Mouse (Mus musculus) cerebellum, postnatal 10 days (tissue): Measurements from ENCODE around the gene Alpk1.
A peak's percentile ranks its signal among the peaks of the same experiment; 100 is the strongest.

Experiments
- DNase-seq, 2 experiments: peaks; one replicate each; pipeline ENCODE4 v3.0.0; 2021; ENCODE audit warnings: mixed read lengths in 2 of 2

Alpk1 gene

GRCm38 (mm10) chr3:127743614-127744365 is 36.5 kb downstream of the Alpk1 start:
- DNase-seq: no peak

DNA sequence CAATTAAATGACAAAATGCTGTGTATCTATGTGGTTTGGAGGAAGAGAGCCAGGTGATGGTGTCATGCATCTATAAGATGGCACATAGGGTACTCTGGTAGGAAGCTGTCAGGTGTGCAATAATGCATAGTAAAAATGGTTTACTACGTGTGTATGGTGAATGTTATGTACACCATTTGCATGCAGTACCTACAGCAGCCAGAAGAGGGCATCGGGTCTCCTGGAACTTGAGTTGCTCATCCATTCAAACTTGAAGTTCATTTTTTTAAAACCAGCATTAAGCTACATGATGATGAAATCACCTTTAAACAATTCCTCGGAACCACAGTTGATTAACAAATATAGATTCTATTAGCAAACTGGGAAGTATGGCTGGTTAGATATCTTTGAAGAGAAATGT is 38.9 kb downstream of the Alpk1 start:
- peak in 1 of 2 experiments; percentile 27 for DNase-seq

DNA sequence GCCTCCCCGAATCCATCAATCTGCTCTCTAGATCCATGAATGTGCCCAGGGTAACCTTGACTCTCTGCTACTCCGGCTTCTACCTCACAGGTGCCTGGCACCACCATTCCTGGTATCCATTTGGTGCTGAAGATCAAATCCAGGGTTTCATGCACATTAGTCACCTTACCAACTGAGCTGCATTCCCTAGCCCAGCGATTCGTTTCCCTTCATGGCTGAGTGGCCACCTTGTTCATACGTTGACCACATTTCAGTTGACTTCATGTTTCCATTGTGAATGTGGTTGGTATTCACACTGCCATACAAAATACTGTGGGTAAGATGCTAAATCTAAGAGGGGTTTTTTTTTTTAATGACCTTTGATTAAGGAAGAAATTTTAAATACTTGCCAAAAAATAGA is 42.5 kb downstream of the Alpk1 start:
- no peak for DNase-seq

GRCm38 (mm10) chr3:127735395-127735794 is 44.9 kb downstream of the Alpk1 start:
- DNase-seq: no peak

GRCm38 (mm10) chr3:127729513-127730137 is 50.7 kb downstream of the Alpk1 start:
- peak; percentile 29 for DNase-seq

DNA sequence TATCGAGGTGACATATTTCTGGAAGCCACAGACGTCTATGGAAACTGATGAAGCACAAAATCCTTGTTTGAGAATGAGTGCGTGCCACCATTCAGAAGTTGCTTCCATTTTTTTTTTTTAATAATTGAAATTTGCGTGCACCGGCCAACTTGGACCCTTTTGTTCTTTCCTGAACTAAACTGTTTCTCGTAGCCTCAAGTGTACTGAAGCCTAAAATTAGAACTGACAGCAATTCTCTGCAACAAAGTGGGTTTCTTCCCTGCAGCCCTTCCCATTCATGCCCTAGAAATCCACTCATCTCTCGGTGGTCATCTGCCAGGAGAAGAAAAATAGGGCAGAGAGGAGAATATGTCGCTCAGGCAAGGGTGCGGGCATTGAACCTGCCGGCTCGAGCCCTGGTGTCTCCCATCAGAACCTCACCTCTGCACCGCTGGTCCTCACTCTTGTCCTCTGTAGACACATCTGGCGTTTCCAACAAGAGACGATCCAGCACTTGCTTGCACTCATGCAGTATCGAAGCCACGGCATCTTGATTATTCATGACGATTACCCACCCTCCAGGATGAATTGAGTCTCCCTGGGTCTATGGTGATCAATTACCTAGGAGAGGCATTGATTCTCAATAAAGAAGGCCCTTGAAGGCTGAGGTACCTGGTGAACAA is 51.3 kb downstream of the Alpk1 start:
- DNase-seq: peak in 1 of 2 experiments; percentile 13

- DNase-seq: no peak
Measured at GRCm38 (mm10) chr3:127728046-127728445, 52.3 kb downstream of the Alpk1 start.

- no peak for DNase-seq
Measured at GRCm38 (mm10) chr3:127720948-127721347, 59.4 kb downstream of the Alpk1 start.

DNA sequence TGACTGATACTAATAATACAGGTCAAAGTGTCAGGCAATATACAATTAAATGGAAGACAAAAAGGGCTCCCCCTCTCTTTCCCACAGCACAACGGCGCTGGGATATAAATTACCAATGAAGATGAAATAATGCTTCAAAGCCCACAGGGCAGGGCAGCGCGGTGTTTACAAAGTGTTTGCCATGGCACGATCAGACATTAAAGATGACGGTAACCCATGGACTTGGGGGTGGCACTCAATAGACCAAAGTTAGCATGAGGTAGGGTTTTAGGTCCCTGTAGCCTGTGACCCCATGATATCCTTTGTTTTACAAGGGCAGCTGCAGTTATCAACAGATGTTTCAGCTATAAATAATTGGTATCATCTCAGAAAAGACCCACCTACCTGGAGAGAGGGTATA is 60.3 kb downstream of the Alpk1 start:
- no peak for DNase-seq

- no peak for DNase-seq
Measured at GRCm38 (mm10) chr3:127719601-127720000, 60.7 kb downstream of the Alpk1 start.

DNA sequence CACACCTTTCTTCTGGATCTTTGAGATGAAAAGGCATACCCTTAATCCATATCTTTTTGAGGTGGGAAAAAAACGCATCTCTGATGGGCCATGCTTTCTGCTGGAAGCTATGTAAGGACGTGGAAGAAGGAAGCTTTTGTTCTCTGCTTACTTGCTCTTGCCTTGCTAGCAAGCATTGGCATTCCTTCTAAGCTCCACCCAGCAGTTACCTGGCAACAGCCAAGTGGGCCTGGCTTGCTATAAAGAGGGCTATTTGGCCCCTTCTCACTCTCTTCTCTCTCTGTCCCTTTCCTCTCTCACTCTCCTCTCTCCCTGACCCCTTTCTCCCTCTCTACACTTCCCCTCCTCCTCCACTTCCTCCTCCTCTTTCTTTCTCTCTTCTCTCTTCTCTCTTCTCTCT is 63.6 kb downstream of the Alpk1 start:
- no peak for DNase-seq

DNA sequence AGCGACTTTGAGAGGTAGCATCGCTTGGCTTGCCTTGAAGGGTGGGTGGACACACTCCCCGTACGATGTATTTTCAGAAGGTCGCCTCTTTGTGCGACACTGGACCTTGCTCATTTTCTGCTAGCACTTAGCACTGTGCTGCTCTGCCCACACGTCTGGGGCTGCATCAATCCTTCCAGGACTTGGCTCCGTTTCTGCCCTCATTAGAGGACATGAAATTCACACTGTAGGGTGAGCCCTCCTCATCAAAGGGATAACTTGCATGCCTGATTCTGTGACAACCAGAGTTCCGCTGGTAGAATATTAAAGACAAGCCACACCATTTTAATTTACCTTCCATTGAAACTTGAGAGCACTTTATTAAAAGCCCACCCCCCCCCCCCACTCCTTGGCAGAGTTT is 67.2 kb downstream of the Alpk1 start:
- DNase-seq: peak in 1 of 2 experiments; percentile 13

DNA sequence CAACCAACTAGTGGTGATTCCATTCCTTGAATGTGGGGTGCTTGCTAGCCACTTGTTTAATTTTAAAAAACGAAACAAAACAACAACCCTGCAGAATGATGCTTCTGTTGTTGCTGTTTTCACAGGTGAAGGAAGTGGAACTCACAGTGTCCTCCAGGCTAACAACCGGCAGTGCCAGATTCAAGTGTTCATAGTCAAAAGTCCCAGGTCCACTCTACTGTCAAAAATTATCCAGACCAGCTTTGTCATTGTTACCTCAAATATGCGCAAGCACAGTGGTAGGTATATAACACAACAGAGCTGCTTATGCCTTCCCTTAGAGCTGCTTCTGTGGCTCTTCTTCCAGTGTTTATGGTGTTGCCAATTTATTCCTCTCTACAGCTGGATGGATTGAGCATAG is 68.8 kb downstream of the Alpk1 start:
- no peak for DNase-seq

- peak in 1 of 2 experiments; percentile 16 for DNase-seq
Measured at GRCm38 (mm10) chr3:127707089-127707485, 73.2 kb downstream of the Alpk1 start.

DNA sequence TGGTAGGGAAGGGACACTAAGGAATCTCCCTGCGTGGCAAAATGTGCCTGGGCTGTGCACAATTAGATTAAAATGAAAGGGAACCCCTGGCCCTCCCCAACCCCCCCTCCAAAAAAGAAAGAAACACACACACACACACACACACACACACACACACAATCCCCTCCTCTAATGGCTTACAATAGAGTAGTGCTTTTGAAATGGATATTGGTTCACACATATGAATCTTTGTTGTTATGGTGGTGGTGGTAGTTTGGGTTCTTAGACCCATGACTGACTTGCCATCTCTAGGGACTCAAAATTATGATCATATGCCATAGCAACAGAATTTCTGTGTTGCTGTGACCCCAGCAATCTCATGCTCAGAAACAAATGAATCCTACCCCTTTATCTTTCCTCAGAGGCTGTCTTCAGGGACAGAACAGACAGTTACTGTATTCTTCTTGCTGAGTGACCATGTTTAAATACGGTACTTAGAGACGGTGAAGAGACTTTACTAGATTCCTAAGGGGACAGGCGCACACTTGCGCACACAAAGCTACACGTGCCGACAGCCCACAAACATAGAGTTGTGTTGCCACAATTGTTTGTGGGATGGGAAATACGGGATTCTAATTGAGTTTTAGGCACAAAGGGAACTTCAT is 73.8 kb downstream of the Alpk1 start:
- no peak for DNase-seq

GRCm38 (mm10) chr3:127705515-127706444 is 74.5 kb downstream of the Alpk1 start:
- peak; percentile 36 to 56 for DNase-seq

DNA sequence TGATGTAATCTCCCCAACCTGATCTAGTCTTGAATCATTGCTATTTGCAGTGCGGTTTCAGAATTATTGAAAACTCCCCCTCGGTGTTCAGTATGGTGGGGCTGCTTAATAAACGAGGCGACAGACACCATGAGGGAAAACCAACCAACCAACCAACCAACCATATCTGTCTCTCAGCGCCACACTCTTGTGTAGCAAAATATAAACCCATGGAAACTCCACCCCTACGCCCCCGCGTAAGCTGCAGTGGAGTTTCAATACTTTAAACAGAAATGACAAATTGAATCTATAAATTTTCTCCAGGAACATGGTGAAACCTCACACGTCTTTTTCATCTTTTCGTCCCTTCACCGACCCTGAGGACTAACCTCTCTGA is 75.2 kb downstream of the Alpk1 start:
- DNase-seq: no peak

- no peak for DNase-seq
Measured at GRCm38 (mm10) chr3:127701196-127701825, 79.0 kb downstream of the Alpk1 start.

- DNase-seq: no peak
Measured at GRCm38 (mm10) chr3:127698636-127699035, 81.7 kb downstream of the Alpk1 start.

GRCm38 (mm10) chr3:127696541-127696940 is 83.8 kb downstream of the Alpk1 start:
- DNase-seq: no peak
